Mouse (Mus musculus): ENCODE data around the gene Dab2ip.

Dab2ip gene

GRCm38 (mm10) chr2:35622261-35623103, 64.4 kb downstream of the Dab2ip start:
- DNase-seq (ENCODE audit: low spot score), result no peak

DNA sequence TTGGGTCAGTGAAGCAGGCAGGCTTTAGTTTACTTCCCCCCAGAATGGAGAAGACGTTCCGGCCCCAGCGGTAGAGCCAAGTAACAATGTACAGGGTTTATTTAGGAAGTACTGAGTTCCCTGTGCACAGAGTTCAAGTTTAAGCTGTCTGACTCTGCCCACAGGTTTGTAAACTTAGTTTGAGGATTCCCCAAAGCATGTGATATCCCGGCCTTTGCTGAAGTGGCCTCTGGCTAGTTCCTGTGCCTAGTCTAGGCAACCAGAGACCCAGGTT, 65.0 kb downstream of the Dab2ip start:
- no peak for DNase-seq (ENCODE audit: low spot score)

DNA sequence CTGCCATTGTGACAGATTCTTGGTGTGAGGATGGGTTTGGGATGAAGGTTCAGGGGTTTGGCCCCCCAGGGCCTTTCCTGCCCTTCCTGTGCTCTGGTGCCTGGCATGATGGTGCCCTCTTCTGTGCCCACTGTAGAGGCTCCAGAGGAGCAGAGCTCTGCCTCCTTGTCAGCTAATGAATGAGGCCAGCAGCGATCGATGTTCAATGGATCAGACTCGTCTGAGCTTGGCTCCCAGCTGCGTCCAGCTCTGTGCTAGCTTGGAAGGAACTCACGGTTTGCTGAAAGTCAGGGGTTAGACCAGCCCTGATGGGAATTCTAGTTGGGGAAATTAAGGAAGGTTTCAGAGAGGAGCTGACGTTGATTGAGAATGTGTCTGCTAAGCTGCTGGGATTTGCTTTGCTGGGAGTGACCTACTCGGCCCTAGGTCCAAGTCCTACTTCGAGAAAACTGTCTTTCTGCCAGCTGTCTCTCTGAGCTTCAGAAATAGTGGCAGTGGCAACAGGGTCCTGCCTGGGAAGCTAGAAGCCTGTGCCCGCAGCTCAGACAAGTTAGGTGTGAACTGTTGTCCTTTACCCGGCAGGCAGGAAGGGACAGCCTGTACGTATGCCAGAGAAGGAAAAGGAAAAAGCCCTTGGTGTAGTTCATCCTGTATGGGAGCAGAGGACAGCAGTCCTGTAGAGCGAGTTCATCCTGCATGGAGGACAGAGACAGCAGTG, 65.5 kb downstream of the Dab2ip start:
- no peak for DNase-seq (ENCODE audit: low spot score)

- no peak for DNase-seq (ENCODE audit: low spot score)
Measured at GRCm38 (mm10) chr2:35624380-35625006, 66.4 kb downstream of the Dab2ip start.

DNA sequence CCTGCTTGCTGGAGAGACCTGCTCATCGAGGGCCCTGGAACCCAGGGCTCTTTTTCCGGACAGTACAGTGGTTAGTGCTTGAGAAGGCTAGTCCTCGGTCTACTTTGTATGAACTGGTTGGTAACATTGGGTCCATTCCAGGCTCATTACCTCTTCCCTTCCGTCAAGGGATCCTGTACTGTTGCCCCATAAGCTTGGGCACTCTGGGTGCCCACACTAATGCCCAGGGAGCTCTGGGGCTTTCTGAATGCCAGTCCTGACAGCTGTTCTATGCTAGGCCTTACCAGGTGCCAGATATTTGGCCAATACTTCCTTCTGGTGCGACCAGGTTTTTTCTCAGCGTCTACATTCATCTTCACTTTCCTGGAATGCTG, 66.9 kb downstream of the Dab2ip start:
- DNase-seq (ENCODE audit: low spot score), result no peak

GRCm38 (mm10) chr2:35625526-35625925, 67.5 kb downstream of the Dab2ip start:
- no peak for DNase-seq (ENCODE audit: low spot score)

DNA sequence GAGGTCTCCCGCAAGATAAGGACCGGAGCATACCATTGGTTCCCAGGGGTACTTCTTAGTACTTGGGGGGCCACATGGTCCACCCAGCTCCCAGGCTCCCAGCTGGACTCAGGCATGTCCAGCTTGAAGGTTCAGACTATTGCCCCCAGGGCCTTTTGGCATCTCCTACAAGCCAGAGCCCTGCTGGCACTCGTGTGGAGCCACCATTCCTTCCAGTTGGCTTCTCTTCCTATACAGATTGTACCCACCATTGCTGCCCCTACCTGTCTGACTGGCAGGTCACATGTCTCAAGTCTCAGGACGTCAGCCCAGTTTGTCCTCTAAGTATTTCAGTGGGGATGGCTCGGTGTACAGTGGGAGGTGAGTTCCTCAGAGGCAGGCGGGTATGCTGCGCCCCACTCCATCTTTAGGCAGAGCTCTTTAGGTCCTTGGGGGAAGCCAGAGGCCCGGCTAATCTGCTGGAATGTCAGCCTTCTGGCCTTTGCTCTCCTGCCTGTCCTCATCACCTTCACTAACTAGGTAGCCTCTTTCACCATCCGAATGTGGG, 68.2 kb downstream of the Dab2ip start:
- DNase-seq (ENCODE audit: low spot score), result no peak

- no peak for DNase-seq (ENCODE audit: low spot score)
Measured at GRCm38 (mm10) chr2:35627298-35627898, 69.3 kb downstream of the Dab2ip start.

DNA sequence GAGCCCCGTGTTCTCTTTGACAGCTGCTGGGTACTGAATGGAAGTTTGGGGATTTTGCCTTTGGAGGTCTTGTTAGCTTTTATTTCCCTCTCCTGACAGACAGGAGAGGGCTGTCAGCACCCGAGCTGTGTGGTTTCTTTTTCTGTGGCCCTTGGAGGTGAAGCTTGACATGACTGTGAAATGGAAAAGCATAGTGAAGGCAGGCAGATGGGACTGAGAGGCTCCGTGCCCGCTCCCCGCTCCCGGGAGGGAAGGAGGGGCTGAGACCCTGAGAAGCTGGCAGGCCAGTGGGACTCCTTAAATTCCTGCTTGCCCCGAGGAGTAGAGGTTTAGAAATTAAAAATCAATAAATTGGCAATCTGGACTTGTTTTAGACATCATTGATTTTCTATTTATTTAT, 70.0 kb downstream of the Dab2ip start:
- no peak for DNase-seq (ENCODE audit: low spot score)

GRCm38 (mm10) chr2:35628656-35629055, 70.6 kb downstream of the Dab2ip start:
- no peak for DNase-seq (ENCODE audit: low spot score)

DNA sequence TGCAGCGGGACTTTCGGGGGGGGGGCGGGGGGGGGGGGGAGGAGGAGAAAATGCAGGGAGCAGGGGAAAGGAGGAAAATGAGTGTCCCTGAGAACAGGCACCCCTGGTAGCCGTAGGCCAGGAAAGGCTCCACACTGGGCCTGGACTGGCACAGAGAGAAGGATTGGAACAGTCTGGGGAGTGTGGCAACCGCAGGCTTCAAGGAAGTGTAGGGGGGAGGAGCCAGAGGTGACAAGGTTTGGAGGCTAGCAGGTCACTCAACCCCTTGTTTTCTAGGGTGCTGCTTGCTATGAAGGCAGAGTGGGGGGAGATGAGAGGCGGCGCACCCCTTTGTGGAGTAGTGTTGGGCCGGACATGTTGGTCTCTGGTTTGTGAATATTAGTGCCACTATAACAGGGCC, 71.1 kb downstream of the Dab2ip start:
- DNase-seq (ENCODE audit: low spot score), result no peak

GRCm38 (mm10) chr2:35633392-35633791, 75.3 kb downstream of the Dab2ip start:
- DNase-seq (ENCODE audit: low spot score), result no peak

GRCm38 (mm10) chr2:35634963-35635362, 76.9 kb downstream of the Dab2ip start:
- no peak for DNase-seq (ENCODE audit: low spot score)

- DNase-seq (ENCODE audit: low spot score), result no peak
Measured at GRCm38 (mm10) chr2:35635541-35635940, 77.5 kb downstream of the Dab2ip start.

DNA sequence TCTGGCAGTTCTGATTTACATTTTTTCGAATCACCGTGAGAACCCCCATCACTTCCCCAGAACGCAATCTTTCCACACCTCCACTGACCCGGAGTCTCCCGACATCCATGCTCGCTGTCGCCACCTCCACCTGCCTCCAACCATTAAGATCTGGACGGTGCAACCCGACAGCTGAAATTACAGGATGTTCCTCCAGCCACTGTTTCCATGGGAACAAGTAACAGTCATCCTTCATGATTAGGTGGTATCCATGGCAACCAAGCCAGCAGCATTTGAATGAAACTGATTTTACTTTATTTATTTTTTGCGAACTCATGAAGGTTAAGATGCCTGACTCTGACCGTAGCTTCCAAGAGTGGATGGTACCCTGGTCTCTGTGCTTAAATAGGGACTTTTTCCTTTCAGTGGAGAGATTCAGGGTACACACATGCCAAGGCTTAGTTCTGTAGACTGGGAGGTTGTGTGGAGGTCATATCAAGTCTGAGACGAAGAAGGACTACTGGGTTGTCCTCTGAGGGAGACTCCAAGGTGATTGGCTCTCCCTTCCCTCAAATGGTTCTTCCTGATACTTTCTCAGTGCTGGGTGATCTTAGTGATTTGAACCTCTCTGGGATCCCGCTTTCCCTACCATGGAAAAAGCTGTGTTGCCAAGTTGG, 79.9 kb downstream of the Dab2ip start:
- no peak for DNase-seq (ENCODE audit: low spot score)

DNA sequence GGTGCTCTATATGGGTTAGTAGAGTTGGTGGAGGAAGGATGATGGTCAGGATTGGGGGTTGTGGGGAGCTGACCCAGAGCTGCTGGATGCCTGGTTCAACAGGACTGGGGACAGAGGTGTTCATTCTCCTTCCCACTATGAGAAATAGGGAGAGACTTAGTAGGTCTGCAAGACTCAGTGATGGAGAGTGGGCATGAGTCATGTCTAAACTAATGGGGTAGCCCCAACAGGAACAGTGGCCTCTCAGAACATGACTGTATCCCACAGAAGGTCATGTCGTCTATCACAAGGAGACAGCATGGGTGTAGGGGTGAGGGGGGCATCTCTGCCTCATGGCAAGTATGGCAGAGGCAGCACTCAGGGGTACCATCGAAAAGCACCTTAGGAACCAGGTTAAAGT, 81.7 kb downstream of the Dab2ip start:
- no peak for DNase-seq (ENCODE audit: low spot score)

- DNase-seq (ENCODE audit: low spot score), result peak; percentile 50
Measured at GRCm38 (mm10) chr2:35640576-35640975, 82.5 kb downstream of the Dab2ip start.

DNA sequence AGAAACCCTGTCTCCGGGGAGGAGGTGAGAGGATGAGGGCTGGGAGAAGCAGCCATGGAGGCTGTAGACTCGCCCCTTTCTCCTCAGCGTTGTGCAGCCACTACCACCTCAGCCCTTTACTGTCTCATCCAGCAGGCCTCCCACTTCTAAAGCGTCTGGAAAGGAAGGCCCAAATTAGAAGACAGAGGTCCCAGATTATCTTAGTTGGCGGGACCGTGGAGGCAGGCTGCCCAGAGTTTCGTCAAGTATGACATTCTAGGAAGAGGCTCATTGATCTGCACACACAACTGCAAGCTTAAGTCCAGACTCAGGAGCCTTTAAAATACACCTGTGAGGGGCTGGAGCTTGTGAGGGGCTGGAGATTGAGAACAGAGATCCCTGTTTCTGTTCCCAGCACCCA, 84.2 kb downstream of the Dab2ip start:
- no peak for DNase-seq (ENCODE audit: low spot score)

- DNase-seq (ENCODE audit: low spot score), result no peak
Measured at GRCm38 (mm10) chr2:35646553-35646952, 88.5 kb downstream of the Dab2ip start.

DNA sequence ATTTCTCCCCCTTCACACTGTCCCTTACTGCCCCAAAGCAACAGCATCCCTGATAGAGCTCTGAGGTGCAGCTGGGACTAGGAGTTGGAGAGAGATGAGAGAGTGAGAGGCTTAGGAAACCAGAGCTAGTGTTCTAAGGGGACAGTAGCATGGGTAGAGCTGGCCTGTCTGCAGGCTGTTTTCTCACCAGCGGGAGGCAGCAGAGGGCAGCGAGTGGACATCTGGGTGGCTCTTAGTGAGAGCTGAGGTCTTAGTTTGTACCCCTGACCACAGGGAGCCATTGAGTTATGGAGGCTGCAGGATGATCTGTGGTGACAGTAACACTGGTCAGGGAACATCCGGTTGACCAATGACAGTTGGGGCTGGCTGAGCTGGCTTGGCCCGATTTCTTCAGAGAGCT, 91.6 kb downstream of the Dab2ip start:
- peak; percentile 61 for DNase-seq (ENCODE audit: low spot score)

DNA sequence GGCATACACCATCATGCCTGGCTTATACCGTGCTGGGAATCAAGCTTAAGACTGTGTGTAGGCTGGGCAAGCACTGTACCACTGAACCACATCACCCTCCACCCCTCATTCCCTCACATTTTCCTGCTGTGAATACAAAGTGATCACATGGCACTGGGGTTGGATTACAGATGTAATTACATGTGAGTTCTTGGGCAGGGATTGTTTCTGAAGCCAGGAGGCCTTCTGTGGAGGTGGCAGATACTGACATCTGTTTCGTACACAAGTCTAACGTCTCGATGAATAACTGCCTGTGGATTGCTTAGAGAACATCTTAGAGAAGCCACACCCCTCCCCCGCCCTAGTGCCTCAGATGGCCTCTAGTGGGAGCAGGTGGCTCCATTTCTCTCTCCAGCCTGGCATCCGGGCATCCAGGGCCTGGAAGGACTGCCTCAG, 93.2 kb downstream of the Dab2ip start:
- no peak for DNase-seq (ENCODE audit: low spot score)

DNA sequence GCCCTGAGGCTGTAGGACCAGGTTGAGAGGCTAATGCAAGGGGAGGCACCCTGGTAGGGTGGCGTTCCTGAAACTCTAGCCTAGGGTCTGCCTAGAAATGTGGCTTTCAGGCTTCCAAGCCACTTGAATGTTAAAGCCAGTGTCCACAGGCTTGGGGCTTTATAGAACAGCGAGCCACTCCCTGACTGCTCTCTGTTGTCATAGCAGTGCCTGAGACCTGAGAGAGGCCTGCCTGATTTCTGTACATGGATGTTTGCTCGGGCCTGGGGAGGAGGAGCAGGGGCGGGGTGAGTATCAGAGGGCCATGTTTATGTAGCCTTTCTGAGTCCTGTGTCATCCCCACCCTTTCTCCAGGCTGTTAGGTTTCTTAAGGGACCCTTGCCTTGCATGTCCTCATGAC, 94.9 kb downstream of the Dab2ip start:
- DNase-seq (ENCODE audit: low spot score), result no peak

Measured in testis, postnatal 14 days (tissue).